Mouse (Mus musculus) testis, postnatal 14 days (tissue): ENCODE measurements around the gene Gm9945.

Source experiments
- DNase-seq: peaks from one replicate; pipeline ENCODE4 v3.0.0; 2021; ENCODE audit warnings: low spot score

Gm9945 gene

GRCm38 (mm10) chr11:53479783-53480301, at the start of gene Gm9945, which contains the start of gene Sowaha:
Gene Gm9945, plus strand, starts transcription at chr11:53480166.
Gene Sowaha, minus strand, starts transcription at chr11:53480274.
- no peak for DNase-seq

- no peak for DNase-seq
Measured at GRCm38 (mm10) chr11:53430300-53430669, 49.7 kb upstream of the Gm9945 start.

- peak; percentile 100 for DNase-seq
Measured at GRCm38 (mm10) chr11:53430670-53431346, 49.2 kb upstream of the Gm9945 start, which contains the start of the genes Uqcrq and Gdf9. Gene Uqcrq, minus strand, starts transcription at chr11:53430831. Gene Gdf9, plus strand, starts transcription at chr11:53431023.

- DNase-seq = no peak
Measured at GRCm38 (mm10) chr11:53431347-53432056, 48.5 kb upstream of the Gm9945 start.

GRCm38 (mm10) chr11:53433057-53433456, 46.9 kb upstream of the Gm9945 start:
- no peak for DNase-seq

- DNase-seq = no peak
Measured at GRCm38 (mm10) chr11:53435504-53435903, 44.5 kb upstream of the Gm9945 start.

- no peak for DNase-seq
Measured at GRCm38 (mm10) chr11:53436338-53436737, 43.6 kb upstream of the Gm9945 start.

GRCm38 (mm10) chr11:53441921-53442320, 38.0 kb upstream of the Gm9945 start:
- no peak for DNase-seq

- no peak for DNase-seq
Measured at GRCm38 (mm10) chr11:53443861-53444260, 36.1 kb upstream of the Gm9945 start.

GRCm38 (mm10) chr11:53445562-53445961, 34.4 kb upstream of the Gm9945 start:
- no peak for DNase-seq

- no peak for DNase-seq
Measured at GRCm38 (mm10) chr11:53446183-53446582, 33.8 kb upstream of the Gm9945 start.

GRCm38 (mm10) chr11:53447996-53448395, 32.0 kb upstream of the Gm9945 start:
- DNase-seq = no peak

GRCm38 (mm10) chr11:53448529-53448928, 31.4 kb upstream of the Gm9945 start:
- no peak for DNase-seq

- DNase-seq = no peak
Measured at GRCm38 (mm10) chr11:53450070-53450705, 29.8 kb upstream of the Gm9945 start.

GRCm38 (mm10) chr11:53451361-53451760, 28.6 kb upstream of the Gm9945 start:
- DNase-seq = no peak

GRCm38 (mm10) chr11:53452396-53452795, 27.6 kb upstream of the Gm9945 start:
- DNase-seq = no peak

GRCm38 (mm10) chr11:53453031-53453430, 26.9 kb upstream of the Gm9945 start:
- DNase-seq = no peak

- no peak for DNase-seq
Measured at GRCm38 (mm10) chr11:53456474-53457371, 23.2 kb upstream of the Gm9945 start, which contains the start of the genes Gm10447 and Shroom1. Gene Gm10447, minus strand, starts transcription at chr11:53457110. Gene Shroom1, plus strand, starts transcription at chr11:53457205.

- DNase-seq = no peak
Measured at GRCm38 (mm10) chr11:53457372-53457954, 22.5 kb upstream of the Gm9945 start.

- no peak for DNase-seq
Measured at GRCm38 (mm10) chr11:53458996-53459395, 21.0 kb upstream of the Gm9945 start.

GRCm38 (mm10) chr11:53460192-53460591, 19.8 kb upstream of the Gm9945 start:
- no peak for DNase-seq
